Mouse (Mus musculus) embryo, embryonic 10 days (tissue): ENCODE measurements at regions not wholly inside any gene's neighbourhood (a gene's known extent, or its start where the extent isn't known, plus 50 kb on each side); places are given as distances from the start of the nearest gene placed in this dataset.

Experiments
- DNase-seq: peaks from one replicate; pipeline ENCODE4 v3.0.0-alpha.2; 2015; ENCODE audit warnings: low spot score

DNA sequence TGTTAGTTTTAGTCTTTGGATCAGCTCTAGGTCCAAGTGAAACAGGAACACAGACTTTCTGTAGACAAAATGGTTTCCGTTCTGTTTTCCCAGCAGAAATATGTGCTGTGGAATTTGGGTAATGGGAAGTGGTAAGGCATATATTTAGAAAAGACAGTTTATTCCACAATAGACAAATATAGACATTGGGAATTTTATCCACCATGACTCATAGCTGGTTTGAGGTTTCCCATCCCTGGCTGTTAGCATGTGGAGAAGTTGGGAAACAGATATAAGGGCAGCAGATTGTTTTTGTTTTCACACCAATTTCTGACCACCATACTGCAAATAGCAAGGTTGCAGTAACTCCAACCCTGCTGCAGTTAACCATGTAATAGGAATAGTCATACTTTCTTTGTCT is 385.0 kb upstream of the Adam34 start:
- no peak for DNase-seq

DNA sequence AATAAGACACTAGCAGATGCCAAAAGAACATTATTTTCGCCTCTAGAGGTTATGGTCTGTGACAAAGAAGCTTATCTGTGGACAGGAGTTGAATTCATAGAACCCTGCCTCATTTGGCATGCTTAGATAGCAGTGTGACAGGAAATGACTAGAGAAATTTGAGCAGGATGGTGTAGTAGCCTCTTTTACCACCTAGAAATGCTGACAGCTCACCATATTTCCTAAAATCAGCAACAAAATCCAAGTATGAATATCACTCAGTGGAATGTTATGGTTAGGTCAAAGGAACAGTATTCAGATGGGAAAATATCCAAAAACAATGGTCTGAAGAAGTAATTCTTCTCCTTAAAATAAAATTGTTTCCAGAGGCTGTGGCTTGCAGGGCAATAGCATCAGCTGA is 383.6 kb upstream of the Adam34 start:
- DNase-seq = no peak

DNA sequence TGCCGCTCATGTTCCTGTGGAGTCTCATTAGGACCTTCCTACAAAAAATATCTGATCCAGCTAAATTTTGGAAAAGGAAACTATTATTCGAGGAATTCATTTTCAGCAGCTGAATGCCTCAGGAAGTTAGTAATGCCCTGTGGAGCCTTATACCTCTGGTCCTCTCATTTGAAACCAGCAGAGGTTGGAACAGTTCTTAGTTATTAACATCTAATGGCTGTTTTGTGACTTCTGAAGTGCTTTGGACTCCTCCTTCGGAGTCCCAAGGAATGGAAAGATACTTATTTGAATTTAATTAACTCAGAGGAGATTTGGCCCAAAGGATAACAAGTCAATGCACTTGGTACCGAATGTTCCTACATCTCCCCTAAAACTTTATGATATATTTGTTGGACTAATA is 372.2 kb upstream of the Adam34 start:
- no peak for DNase-seq

DNA sequence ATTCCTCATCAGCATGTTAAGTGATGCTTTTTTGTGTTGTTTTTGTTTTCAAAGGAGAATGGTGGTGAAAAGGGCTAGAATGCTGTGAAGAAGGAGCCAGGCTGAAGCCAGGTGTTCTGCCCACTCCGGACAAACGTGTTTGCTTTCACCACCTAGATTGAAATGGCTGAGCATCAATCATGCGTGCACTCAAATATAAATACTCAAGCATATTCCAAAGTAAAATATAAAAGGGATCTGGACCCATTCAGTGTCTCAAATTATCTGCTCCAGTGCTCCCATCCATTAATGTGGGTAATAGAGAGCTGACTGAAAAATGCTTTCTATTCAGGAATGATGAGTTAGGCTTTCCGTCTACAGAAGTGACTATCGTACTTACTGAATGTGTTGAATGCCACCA is 349.0 kb upstream of the Adam34 start:
- peak; percentile 3 for DNase-seq

DNA sequence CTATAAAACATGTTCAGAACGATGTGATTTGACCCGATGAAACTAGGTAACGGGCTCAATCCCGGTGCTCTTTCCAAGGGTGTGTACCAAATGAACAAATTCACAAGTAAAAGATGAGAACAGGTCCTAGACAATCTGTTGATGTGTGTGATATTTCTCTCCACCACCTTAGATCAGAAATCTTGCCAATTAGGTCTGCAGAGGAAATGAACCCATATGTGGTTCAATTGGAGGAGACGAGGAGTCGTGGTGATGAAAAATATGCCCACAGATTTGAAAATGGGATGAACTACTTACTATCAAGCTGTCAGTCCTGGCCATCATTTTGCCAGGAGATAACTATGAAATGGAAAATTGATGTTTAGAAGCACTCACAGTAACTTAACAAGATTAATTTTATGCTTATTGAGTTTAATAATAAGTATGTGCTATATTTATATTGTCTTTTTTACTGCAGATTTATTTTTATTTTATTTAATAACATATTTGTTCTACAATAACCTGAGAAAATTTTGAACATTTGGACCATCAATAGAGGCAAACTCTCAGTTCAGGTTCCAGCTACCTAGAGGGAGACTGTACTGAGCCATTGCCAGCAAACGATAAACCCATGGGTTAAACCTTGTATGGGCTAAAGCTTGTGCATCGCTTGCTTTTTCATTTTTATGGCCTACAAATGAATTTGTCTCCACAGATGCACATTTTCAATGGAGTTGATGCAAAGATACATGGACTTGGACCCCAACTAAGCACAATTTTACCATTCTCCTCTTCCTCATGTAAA is 332.9 kb upstream of the Adam34 start:
- DNase-seq = no peak

DNA sequence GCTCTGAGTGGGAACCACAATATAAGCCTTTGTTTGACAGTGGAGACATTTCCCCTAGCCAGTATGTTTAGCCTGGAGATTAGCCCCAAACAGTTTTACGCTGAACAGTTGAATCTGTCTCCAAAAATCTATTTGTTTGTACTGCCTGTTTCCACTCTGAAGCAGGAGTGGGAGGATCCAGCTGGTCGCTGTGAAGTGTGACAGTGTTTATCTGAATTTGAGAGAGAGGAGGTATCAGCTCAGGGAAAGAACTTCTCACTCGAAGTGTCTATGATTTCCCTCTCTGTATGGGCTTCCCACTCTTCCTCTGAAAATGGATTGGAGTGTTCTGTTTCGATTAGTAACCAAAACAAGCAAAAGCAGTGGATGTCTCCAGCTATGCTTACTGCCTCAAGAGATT is 324.4 kb upstream of the Adam34 start:
- no peak for DNase-seq

DNA sequence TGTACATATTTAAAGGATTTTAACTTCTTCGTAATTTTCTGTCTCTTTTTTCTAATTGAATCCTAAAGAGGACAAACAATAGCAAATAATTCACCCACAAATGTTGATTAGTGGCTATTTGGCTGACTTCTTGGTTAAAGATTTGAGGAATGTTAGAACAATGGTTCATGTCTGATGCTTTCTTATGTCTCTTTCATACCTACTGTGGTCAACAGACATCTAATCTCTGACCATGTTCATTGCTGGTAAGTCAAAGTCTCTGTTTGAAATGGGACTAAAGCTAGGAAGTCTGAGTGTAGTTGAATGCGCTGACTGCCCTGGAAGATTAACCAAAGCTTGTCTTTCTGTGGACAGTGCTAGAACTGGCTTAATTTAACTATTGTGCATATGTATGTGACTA is 321.5 kb upstream of the Adam34 start:
- no peak for DNase-seq

DNA sequence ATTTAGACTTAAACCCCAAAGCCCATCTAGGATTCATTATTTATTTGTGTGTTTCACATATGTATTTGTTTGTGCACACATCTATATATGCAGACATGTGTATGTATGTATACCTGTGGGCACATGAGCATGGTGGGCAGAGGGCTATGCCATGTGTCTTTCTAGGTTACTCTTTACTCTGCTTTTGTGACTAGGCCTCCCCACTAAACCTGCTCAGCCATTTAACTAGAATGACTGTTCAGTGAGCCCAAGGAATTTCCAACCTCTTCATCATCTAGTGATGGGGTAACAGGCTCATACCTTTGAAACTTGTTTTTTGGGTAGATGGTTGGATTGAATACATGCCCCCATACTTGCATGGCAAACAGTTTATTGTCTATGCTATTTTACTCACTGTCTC is 321.1 kb upstream of the Adam34 start:
- no peak for DNase-seq

DNA sequence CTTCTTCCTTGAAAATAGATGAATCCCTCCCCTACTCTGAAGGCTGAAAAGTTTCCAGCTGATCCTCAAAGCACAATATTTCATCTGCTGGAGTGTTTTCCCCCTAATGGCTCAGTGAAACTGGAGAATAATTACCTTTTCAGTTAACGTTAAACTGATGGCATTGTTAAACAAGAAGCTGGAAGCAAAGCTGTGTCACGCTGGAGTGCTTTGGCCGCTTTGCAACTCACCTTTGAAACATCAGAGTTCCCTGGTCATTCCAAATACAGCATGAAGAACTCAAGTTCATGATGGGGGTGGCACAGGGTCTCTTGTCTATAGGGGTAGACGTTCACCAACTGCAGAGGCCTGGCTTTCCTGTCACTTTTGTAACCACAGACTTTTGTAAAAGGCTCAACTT is 317.9 kb upstream of the Adam34 start:
- DNase-seq = no peak

DNA sequence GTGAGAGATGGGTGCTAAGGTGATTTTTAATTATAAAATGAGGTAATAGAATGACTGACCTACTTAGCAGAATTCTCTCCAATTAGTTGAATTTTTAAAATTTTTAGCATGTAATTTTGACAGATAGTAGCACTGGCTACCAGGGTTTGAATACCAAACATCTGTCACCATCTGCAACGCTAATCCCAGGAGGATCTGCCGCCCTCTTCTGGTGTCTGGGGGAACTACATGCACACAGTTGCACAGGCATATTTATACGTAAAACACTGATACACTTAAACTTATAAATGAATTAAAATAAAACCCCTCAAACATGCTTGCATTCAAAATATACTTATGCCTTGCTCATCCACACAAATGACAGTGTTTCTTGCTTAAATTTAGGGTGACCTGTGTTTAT is 316.1 kb upstream of the Adam34 start:
- DNase-seq = peak; percentile 66

DNA sequence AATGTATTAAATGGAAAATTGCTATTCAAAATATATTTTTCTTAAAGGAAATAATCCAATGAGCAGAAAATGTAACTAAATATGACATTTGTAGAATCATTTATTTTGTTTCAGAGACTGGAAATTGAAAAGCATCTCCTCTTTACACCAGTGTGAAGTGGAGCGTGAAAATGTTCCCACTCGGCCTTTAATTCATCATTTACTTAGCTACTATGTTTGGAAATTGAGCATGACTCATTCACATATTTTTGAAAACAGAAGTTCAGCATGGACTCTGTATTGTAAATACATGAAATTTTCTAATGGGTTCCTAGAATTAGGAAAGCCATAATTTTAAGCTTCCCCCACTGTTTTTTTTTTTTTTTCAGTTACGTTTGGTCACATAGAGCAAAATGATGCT is 314.2 kb upstream of the Adam34 start:
- DNase-seq = no peak
